In genomic region chr7:82647909-82648308, GRCm38 (mm10) we compare ENCODE assay signal across 8 mouse cellular contexts. TPM values are rescaled to one million over a fixed set of nuclear protein-coding genes. Genes with fewer than 3 reads are reported as not detected.
DNase-seq lines count a peak whose midpoint lies in the region; ATAC-seq and TF ChIP-seq lines count a peak whose summit lies in the region.

No protein-coding gene starts in this region.

- H3K4me2 ChIP-seq in heart, embryonic 11.5 days, result peak overlapping the region; percentile 67
- peak overlapping the region; percentile 63 for H3K4me2 ChIP-seq in forebrain, embryonic 15.5 days (replicated peaks)
- H3K4me2 ChIP-seq in liver, postnatal 0 days (ENCODE audit: low read depth, low read length), result peak overlapping the region; percentile 79

- TF ChIP-seq CTCF in E14TG2a.4 (conservative IDR thresholded peaks at IDR 0.05; ENCODE audit: low read length), result no peak
- TF ChIP-seq CTCF in liver, postnatal 0 days (IDR thresholded peaks at IDR 0.05; ENCODE audit: low read depth), result no peak

- peak overlapping the region; percentile 80 for H3K4me3 ChIP-seq in heart, embryonic 11.5 days (ENCODE audit: low read depth, low read length)
- peak overlapping the region; percentile 85 for H3K4me3 ChIP-seq in E14TG2a.4 (replicated peaks; ENCODE audit: low read length)
- peak overlapping the region; percentile 73 for H3K4me3 ChIP-seq in forebrain, embryonic 15.5 days
- peak overlapping the region; percentile 63 for H3K4me3 ChIP-seq in liver, postnatal 0 days (ENCODE audit: low read depth, low read length)

- no peaks in the 10 kb centered on the region for H3K27me3 ChIP-seq in heart, embryonic 11.5 days (ENCODE audit: control insufficient read depth, insufficient read depth, low read length)
- no peaks in the 10 kb centered on the region for H3K27me3 ChIP-seq in E14TG2a.4 (ENCODE audit: insufficient read depth, low read length)
- H3K27me3 ChIP-seq in forebrain, embryonic 15.5 days, result no peaks in the 10 kb centered on the region
- no peaks in the 10 kb centered on the region for H3K27me3 ChIP-seq in liver, postnatal 0 days (ENCODE audit: insufficient read depth, low read length)

- intact Hi-C loops in heart, postnatal 10 days (cut with DNase I), result no loop called here

- H3K4me1 ChIP-seq in heart, embryonic 11.5 days (ENCODE audit: control insufficient read depth, insufficient read depth, low read length), result no peaks in the 10 kb centered on the region
- H3K4me1 ChIP-seq in E14TG2a.4 (replicated peaks; ENCODE audit: low read depth, low read length), result peaks cover 14% of the 10 kb centered on the region
- H3K4me1 ChIP-seq in forebrain, embryonic 15.5 days, result peaks cover 12% of the 10 kb centered on the region
- peaks cover 6% of the 10 kb centered on the region; the same call in 1 of the 2 replicates for H3K4me1 ChIP-seq in liver, postnatal 0 days (ENCODE audit: insufficient read depth)

- H3K9ac ChIP-seq in heart, embryonic 11.5 days (ENCODE audit: low read depth, low read length), result peak overlapping the region; percentile 80
- peak overlapping the region; percentile 75 for H3K9ac ChIP-seq in forebrain, embryonic 15.5 days (replicated peaks)
- H3K9ac ChIP-seq in liver, postnatal 0 days (replicated peaks), result 0 out of 2 replicates have a peak overlapping the region, but pooled peaks have one; percentile 67

- 36% methylated on average over 4 of the region's 4 CpGs for WGBS in heart, embryonic 11.5 days (ENCODE audit: insufficient replicate concordance)
- 31% methylated on average over 4 of the region's 4 CpGs for WGBS in forebrain, embryonic 15.5 days
- 26% methylated on average over 4 of the region's 4 CpGs for WGBS in liver, postnatal 0 days (ENCODE audit: insufficient replicate concordance)

- no peak for ATAC-seq in heart, embryonic 11.5 days (replicated peaks; ENCODE audit: insufficient number of reproducible peaks, low FRiP score, low TSS enrichment)
- no peak for ATAC-seq in forebrain, embryonic 15.5 days (replicated peaks)
- peak; percentile 2; the same call in 1 of the 2 replicates for ATAC-seq in liver, postnatal 0 days

- TF ChIP-seq EP300 in liver, postnatal 0 days (IDR thresholded peaks at IDR 0.05; ENCODE audit: low read depth), result no peak

- peaks cover 2% of the 10 kb centered on the region; the same call in 1 of the 2 replicates for H3K36me3 ChIP-seq in heart, embryonic 11.5 days (ENCODE audit: control insufficient read depth, insufficient read depth, low read length)
- H3K36me3 ChIP-seq in E14TG2a.4 (ENCODE audit: insufficient read depth, low read length), result peaks cover 15% of the 10 kb centered on the region
- H3K36me3 ChIP-seq in forebrain, embryonic 15.5 days, result 0 out of 2 replicates have a peak, but pooled peaks cover 4% of the 10 kb centered on the region
- no peaks in the 10 kb centered on the region for H3K36me3 ChIP-seq in liver, postnatal 0 days (replicated peaks; ENCODE audit: insufficient read depth, low read length)

- H3K27ac ChIP-seq in heart, embryonic 11.5 days (ENCODE audit: low read depth, low read length), result no peak overlapping the region
- no peak overlapping the region for H3K27ac ChIP-seq in forebrain, embryonic 15.5 days (replicated peaks)
- H3K27ac ChIP-seq in liver, postnatal 0 days (ENCODE audit: low read depth), result no peak overlapping the region

- DNase-seq in heart, postnatal 10 days, result no peak
- DNase-seq in liver, postnatal 0 days, result no peak
- no peak for DNase-seq in right cerebral cortex, postnatal 36 days (ENCODE audit: low spot score in 2 of 2)
- no peak for DNase-seq in spleen, postnatal 10 days (ENCODE audit: low spot score in 2 of 2)
- DNase-seq in cerebellum, adult 9-10 months, result no peak

- H3K9me3 ChIP-seq in heart, embryonic 11.5 days (replicated peaks; ENCODE audit: control insufficient read depth, low read length), result no peaks in the 10 kb centered on the region
- H3K9me3 ChIP-seq in E14TG2a.4 (ENCODE audit: low read length), result 0 out of 2 replicates have a peak, but pooled peaks cover under 1% of the 10 kb centered on the region
- no peaks in the 10 kb centered on the region for H3K9me3 ChIP-seq in forebrain, embryonic 15.5 days
- H3K9me3 ChIP-seq in liver, postnatal 0 days (ENCODE audit: low read length), result no peaks in the 10 kb centered on the region

RNA-seq across cellular contexts. Expression of gene Saxo2, which starts 0.4 kb away (rescaled TPM):
- 5.6 and 6.0 TPM in 2 replicates for polyA plus RNA-seq in heart, embryonic 11.5 days (2014; fragmentation: Nextera tagmentation; extraction: Ambion mirVana)
- 1 to 10 TPM; 1.9 to 3.6 TPM for total RNA-seq in heart, postnatal 10 days (2021)
- 17.6 and 21.4 TPM in 2 replicates for polyA plus RNA-seq in forebrain, embryonic 15.5 days (2015; fragmentation: Nextera tagmentation; extraction: Ambion mirVana)
- polyA plus RNA-seq in liver, postnatal 0 days (2015; fragmentation: Nextera tagmentation; extraction: Ambion mirVana), result 0.22 and 0.41 TPM in 2 replicates

RNA-seq across cellular contexts. Expression of gene Efl1, which starts 0.5 kb away (rescaled TPM):
- polyA plus RNA-seq in heart, embryonic 11.5 days (2014; fragmentation: Nextera tagmentation; extraction: Ambion mirVana), result 16.4 and 16.9 TPM in 2 replicates
- total RNA-seq in heart, postnatal 10 days (2021), result 10 to 100 TPM; 13.4 to 14.0 TPM
- polyA plus RNA-seq in forebrain, embryonic 15.5 days (2015; fragmentation: Nextera tagmentation; extraction: Ambion mirVana), result 20.3 and 21.4 TPM in 2 replicates
- 5.8 and 6.5 TPM in 2 replicates for polyA plus RNA-seq in liver, postnatal 0 days (2015; fragmentation: Nextera tagmentation; extraction: Ambion mirVana)
